Mouse (Mus musculus) layer of hippocampus, adult 9-10 months (tissue): ENCODE measurements around the gene Znrd1.

Source experiments
- DNase-seq: peaks from one replicate; pipeline ENCODE4 v3.0.0; 2022; ENCODE audit warnings: low spot score

Znrd1 gene

DNA sequence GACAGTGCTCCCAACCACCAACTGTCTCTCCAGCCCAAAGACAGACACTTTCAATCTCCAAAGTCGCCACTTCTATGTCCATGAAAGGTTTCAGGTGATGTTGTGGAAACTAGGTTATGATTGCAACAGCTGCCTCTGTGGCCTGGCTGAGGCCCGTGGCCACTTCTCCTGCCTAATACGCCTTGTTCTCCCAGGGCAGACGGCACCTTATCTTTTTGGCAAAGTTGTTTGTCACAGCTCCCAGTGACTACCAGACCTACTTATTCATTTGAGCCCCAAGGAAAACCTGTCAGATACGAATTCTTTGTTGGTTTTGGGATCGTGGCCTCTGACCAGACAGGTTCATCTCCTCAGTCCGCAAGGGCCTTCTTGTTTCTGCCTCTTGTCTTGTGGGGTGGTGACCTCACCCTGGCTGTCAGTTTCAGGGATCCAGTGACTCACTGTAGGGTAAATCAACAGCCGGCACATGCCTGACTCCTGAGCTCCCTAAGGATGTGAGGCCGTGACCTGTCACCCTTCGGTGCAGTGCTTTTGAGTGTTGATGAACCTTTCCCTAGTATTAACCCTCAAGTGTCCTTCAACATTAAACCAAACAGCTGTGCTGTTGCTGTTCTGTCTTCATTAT lies 30.8 kb downstream of the Znrd1 start:
- DNase-seq = no peak

DNA sequence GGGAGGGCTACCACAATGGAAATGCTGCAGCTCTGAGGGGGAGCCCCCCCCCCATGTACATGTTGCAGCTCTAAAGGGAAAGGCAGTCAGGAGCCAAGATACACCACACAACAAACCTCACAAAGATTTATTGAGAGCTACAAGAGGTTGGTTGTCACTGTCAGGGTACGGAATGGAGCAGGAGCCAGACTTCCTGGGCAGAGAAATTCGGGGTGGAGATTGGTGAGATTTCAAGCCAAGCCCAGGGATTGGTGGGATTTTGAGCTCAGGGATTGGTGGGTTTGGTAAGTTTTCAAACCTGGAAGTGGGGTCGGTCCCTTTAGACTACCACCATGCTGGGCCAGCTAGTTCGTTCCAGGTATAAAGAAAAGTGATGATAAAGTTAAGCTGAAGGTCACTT lies 34.9 kb downstream of the Znrd1 start:
- no peak for DNase-seq

DNA sequence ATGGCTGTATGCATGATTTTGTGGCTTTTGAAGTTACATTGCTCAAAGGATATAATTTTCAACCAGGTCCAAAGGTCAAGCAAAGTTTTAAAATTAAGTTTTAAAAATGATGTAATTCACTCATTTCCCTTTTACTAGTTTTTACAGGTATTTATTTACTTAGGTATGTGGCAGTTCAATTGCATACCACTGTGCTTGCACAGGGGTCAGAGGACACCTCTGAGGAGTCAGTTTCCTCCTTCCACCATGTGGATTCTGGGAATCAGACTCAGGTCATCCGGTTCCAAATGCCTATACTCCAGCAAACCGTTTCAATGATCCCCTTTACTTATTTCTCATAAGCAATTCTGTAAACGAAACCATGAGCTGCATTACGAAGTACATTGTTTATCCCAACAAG lies 35.6 kb downstream of the Znrd1 start:
- DNase-seq = no peak

DNA sequence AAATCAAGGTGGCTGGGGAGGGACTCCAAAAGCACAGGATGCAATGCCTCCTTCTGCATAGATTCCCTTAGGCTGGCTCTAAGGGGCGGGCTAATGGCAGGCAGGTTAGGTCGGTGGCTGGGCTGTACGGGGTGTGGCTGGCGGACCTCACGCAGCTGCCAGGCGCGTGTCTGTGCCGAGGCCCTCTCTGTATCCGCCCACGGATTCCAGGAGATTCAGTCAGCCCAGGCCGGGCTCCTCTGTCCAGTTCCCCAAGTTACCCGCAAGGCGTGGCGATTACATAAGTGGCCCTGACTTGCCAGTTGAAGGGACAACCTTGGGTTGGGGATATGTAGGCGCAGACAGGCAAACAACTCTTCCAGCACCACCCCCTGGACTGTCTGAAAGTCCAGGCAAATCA lies 38.1 kb downstream of the Znrd1 start:
- DNase-seq = no peak

DNA sequence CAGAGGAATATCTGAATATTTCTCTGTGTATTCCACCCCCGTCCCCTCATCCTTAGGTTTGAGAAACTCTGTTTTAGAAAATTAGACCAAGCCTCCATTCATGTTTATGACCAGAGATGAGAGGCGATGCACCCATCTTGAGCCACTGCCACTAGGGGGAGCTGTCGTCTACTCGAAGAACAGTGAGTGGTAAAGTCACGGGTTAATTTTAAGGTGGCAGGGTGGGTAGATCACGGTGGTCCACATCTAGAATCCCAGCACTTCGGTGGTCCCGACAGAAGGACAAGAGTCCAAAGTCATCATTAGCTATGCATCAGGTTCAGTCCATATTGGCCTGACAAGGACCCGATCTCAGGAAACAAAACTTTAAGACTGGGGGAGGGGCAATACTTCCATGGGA lies 43.3 kb downstream of the Znrd1 start:
- DNase-seq = peak; percentile 29

DNA sequence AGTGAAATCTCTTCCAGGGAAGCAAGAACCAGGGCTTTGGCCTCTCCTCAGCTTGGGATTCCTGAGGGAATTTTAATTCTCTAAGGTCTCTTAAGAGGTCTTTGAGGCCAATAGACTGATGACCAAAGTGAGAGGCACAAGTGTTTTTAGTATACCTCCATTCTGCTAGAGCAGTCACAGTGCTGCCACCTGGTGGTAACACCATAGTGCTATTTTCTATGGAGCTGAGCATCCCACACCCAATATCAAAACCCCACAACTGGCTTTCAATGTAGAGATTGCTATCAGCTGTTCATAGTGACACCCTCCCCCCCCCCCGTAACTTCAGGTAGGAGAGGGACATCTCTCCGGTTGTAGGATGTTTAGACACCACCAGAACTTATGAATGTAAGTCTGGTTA lies 44.3 kb downstream of the Znrd1 start:
- peak; percentile 66 for DNase-seq

DNA sequence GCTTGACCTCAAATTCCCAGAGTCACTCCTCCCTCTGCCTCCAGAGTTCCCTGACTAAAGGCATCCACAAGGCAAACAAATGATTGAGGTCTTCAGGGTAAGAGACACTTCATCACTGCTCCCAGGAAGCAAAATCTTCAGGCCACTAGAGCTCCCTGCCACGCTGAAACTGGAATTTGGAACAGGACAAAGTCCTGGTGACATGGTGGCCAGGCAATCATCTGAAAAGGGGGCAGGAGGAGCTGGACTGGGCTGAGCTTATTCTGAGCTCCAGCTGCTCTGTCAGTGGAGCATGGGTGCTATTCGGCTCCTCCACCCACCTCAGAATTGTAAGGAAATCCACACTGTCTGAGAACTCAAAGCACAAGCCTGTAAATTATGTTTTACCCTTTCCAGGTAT lies 46.3 kb downstream of the Znrd1 start:
- no peak for DNase-seq

DNA sequence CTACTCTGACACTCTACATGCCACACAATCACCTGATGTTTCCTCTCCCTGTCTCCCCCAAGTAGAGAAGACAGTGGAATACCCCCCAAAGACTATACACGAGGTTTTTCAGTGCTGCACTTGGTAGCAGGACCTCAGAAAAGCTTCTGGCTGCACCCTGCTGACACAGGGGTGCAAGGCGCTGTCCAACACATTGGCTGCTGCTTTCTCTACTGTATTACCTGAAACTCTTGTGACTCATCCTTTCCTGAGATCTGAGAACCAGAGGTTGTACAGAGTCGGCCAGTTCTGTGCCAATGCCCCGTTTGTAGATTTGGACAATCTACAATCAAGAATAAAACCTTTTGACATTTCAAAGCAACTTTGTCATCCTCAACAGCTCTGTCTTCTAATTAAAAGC lies 48.6 kb downstream of the Znrd1 start:
- DNase-seq = no peak

DNA sequence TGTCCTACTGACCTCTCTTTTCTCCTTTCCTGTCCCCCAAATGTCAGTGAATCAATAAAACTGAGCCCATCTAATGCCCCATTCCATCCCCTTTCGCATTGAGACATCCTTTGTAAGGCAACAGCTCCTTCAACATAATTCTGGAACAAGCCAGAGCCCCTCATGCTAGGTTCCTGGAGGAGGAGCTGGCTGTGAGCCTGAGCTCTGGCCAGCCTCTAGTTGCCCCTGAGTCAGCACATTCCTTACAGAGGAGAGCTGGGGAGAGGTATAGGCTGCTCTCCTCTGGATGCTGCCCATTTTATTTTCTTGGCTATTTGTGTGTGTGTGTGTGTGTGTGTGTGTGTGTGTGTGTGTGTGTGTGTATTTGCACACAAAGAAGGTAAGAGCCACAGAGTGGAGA lies 50.1 kb downstream of the Znrd1 start:
- DNase-seq = no peak
